Mouse (Mus musculus) heart, embryonic 12.5 days (tissue): ENCODE results near the gene Adamts18. TPM values are rescaled to one million over a fixed set of nuclear protein-coding genes. Genes with fewer than 3 reads are reported as not detected.

Experiments
- ATAC-seq: fragments of 200-750 bp; cut with Nextera tagmentation; 2 replicates; pipeline ENCODE4 v1.8.0; 2017; ENCODE audit warnings: moderate TSS enrichment, moderate library complexity; ENCODE audit not compliant: insufficient number of reproducible peaks, low FRiP score
- H3K27ac ChIP-seq: fragments of 300-500 bp; sonication (generic); 2 replicates; pipeline ENCODE4 v1.5.1; 2016; ENCODE audit warnings: mild to moderate bottlenecking, moderate library complexity; ENCODE audit not compliant: poor library complexity, severe bottlenecking
- H3K27me3 ChIP-seq: fragments of 300-500 bp; sonication (generic); replicated peaks from 2 replicates; pipeline ENCODE4 v1.6.1; 2016; ENCODE audit warnings: mild to moderate bottlenecking, moderate library complexity
- H3K36me3 ChIP-seq: fragments of 300-500 bp; sonication (generic); 2 replicates; pipeline ENCODE4 v1.6.1; 2016; ENCODE audit warnings: mild to moderate bottlenecking, moderate library complexity
- H3K4me1 ChIP-seq: fragments of 300-500 bp; sonication (generic); replicated peaks from 2 replicates; pipeline ENCODE4 v1.6.1; 2016; ENCODE audit warnings: mild to moderate bottlenecking
- H3K4me2 ChIP-seq: fragments of 300-500 bp; sonication (generic); 2 replicates; pipeline ENCODE4 v1.6.1; 2016; ENCODE audit warnings: mild to moderate bottlenecking, moderate library complexity
- H3K4me3 ChIP-seq: fragments of 300-500 bp; sonication (generic); 2 replicates; pipeline ENCODE4 v1.5.1; 2016; ENCODE audit warnings: mild to moderate bottlenecking
- H3K9ac ChIP-seq: fragments of 300-500 bp; sonication (generic); 2 replicates; pipeline ENCODE4 v1.6.1; 2016; ENCODE audit warnings: mild to moderate bottlenecking, moderate library complexity
- H3K9me3 ChIP-seq: fragments of 300-500 bp; sonication (generic); replicated peaks from 2 replicates; pipeline ENCODE4 v1.6.1; 2016; ENCODE audit warnings: mild to moderate bottlenecking, moderate library complexity
- WGBS: fragments of 180-500 bp; shearing (Covaris S2); methylation state at CpG from one replicate; pipeline ENCODE4 v1.1.7; 2016; 5-methylcytosine and 5-hydroxymethylcytosine counted together
- polyA plus RNA-seq: library from polyadenylated mRNA; unstranded; fragments of >200 nt; fragmentation: Nextera tagmentation; extraction: Ambion mirVana; gene quantifications from 2 replicates; pipeline ENCODE4 v1.2.1, GENCODE M21; 2016

Gene Adamts18
- polyA plus RNA-seq, 1 experiment from 2014 or later, result 0.89 TPM

- H3K9me3 ChIP-seq, result no peaks in the 10 kb centered on the region
- H3K27ac ChIP-seq, result no peak overlapping the region
- 88% methylated on average over 1 of the region's 1 CpGs for WGBS
- H3K36me3 ChIP-seq, result no peaks in the 10 kb centered on the region
- ATAC-seq, result no peak
- no peak overlapping the region for H3K4me2 ChIP-seq
- no peaks in the 10 kb centered on the region for H3K4me1 ChIP-seq
- no peak overlapping the region for H3K4me3 ChIP-seq
- no peak overlapping the region for H3K9ac ChIP-seq
- no peaks in the 10 kb centered on the region for H3K27me3 ChIP-seq
These were observed 188.4 kb downstream of the Adamts18 start for GRCm38 (mm10) chr8:113660128-113660527.

GRCm38 (mm10) chr8:113656681-113657298 is 191.7 kb downstream of the Adamts18 start:
- no peaks in the 10 kb centered on the region for H3K4me1 ChIP-seq
- H3K9me3 ChIP-seq, result no peaks in the 10 kb centered on the region
- H3K9ac ChIP-seq, result no peak overlapping the region
- H3K4me2 ChIP-seq, result no peak overlapping the region
- no peak overlapping the region for H3K4me3 ChIP-seq
- 0 out of 2 replicates have a peak, but pooled peaks cover 9% of the 10 kb centered on the region for H3K27me3 ChIP-seq
- 72% methylated on average over 11 of the region's 11 CpGs for WGBS
- no peak overlapping the region for H3K27ac ChIP-seq
- no peak for ATAC-seq
- H3K36me3 ChIP-seq, result no peaks in the 10 kb centered on the region

GRCm38 (mm10) chr8:113656154-113656553 is 192.4 kb downstream of the Adamts18 start:
- Histone ChIP-seq H3K9ac (no peak overlapping the region), H3K27ac (no peak overlapping the region), H3K27me3 (0 out of 2 replicates have a peak, but pooled peaks cover 12% of the 10 kb centered on the region), H3K4me3 (no peak overlapping the region), H3K4me2 (no peak overlapping the region), H3K4me1 (no peaks in the 10 kb centered on the region), H3K9me3 (no peaks in the 10 kb centered on the region), H3K36me3 (no peaks in the 10 kb centered on the region)
- 87% methylated on average over 5 of the region's 5 CpGs for WGBS
- no peak for ATAC-seq

- Histone ChIP-seq H3K4me3 (no peak overlapping the region), H3K9me3 (no peaks in the 10 kb centered on the region), H3K9ac (no peak overlapping the region), H3K27ac (no peak overlapping the region), H3K4me1 (no peaks in the 10 kb centered on the region), H3K36me3 (no peaks in the 10 kb centered on the region), H3K27me3 (0 out of 2 replicates have a peak, but pooled peaks cover 12% of the 10 kb centered on the region), H3K4me2 (no peak overlapping the region)
- no peak for ATAC-seq
- 51% methylated on average over 4 of the region's 4 CpGs for WGBS
These were observed 195.4 kb downstream of the Adamts18 start for GRCm38 (mm10) chr8:113653151-113653550.

- Histone ChIP-seq H3K9ac (no peak overlapping the region), H3K4me3 (no peak overlapping the region), H3K27ac (no peak overlapping the region)
These were observed 196.1 kb downstream of the Adamts18 start for GRCm38 (mm10) chr8:113652450-113652849.

More at GRCm38 (mm10) chr8:113652450-113652849, 196.1 kb downstream of the Adamts18 start:
- H3K36me3 ChIP-seq, result no peaks in the 10 kb centered on the region
- H3K4me2 ChIP-seq, result no peak overlapping the region
- H3K4me1 ChIP-seq, result no peaks in the 10 kb centered on the region
- no peaks in the 10 kb centered on the region for H3K9me3 ChIP-seq
- WGBS, result 69% methylated on average over 12 of the region's 12 CpGs
- H3K27me3 ChIP-seq, result 0 out of 2 replicates have a peak, but pooled peaks cover 12% of the 10 kb centered on the region
- no peak for ATAC-seq

Other genes with a start within 250 kb of the Adamts18 start
- gene Mon1b, start 213.2 kb downstream of the Adamts18 start, polyA plus RNA-seq, result 6.1 TPM in 2 replicates
- gene Syce1l, start 205.5 kb downstream of the Adamts18 start, polyA plus RNA-seq, result not detected in 2 replicates